Mouse (Mus musculus) c-Kit-negative CD71-positive TER-119-positive erythroid progenitor cells, embryonic 14.5 days (primary cell): ENCODE data around the gene Igflr1.

Experiments
- DNase-seq: peaks from one replicate; pipeline ENCODE4 v3.0.0-alpha.2; 2013; ENCODE audit warnings: low read depth, low spot score

Gene Igflr1

GRCm38 (mm10) chr7:30613529-30614112 is 48.4 kb downstream of the Igflr1 start:
- DNase-seq, result peak; percentile 49

- DNase-seq, result no peak
These were observed 49.2 kb downstream of the Igflr1 start for GRCm38 (mm10) chr7:30614454-30614853.

- no peak for DNase-seq
These were observed 50.0 kb downstream of the Igflr1 start for GRCm38 (mm10) chr7:30615049-30615760.
